Mouse (Mus musculus): ENCODE data around the gene Slc18a2. TPM values are rescaled to one million over a fixed set of nuclear protein-coding genes. Genes with fewer than 3 reads are reported as not detected.

The Slc18a2 gene
- polyA plus RNA-seq, 1 experiment from 2014 or later = 13.3 TPM

- Histone ChIP-seq H3K27ac (ENCODE audit: low read depth) (no peak overlapping the region), H3K9me3 (ENCODE audit: control insufficient read depth, low read length) (no peaks in the 10 kb centered on the region), H3K4me2 (ENCODE audit: low read length) (no peak overlapping the region), H3K4me3 (ENCODE audit: low read depth, low read length) (no peak overlapping the region), H3K9ac (ENCODE audit: low read length) (no peak overlapping the region), H3K27me3 (replicated peaks; ENCODE audit: control insufficient read depth, insufficient read depth, low read length) (peaks cover 9% of the 10 kb centered on the region; the same call in 1 of the 2 replicates), H3K36me3 (ENCODE audit: control insufficient read depth, insufficient read depth, low read length) (no peaks in the 10 kb centered on the region), H3K4me1 (replicated peaks; ENCODE audit: control insufficient read depth, insufficient read depth, low read length) (peaks cover 9% of the 10 kb centered on the region)
- DNase-seq (ENCODE audit: low spot score) = no peak
- WGBS = 84% methylated on average over 9 of the region's 9 CpGs
- ATAC-seq (replicated peaks; ENCODE audit: low FRiP score, low TSS enrichment, low read depth) = no peak
Observed at GRCm38 (mm10) chr19:59263171-59263570, 2.5 kb downstream of the Slc18a2 start.

DNA sequence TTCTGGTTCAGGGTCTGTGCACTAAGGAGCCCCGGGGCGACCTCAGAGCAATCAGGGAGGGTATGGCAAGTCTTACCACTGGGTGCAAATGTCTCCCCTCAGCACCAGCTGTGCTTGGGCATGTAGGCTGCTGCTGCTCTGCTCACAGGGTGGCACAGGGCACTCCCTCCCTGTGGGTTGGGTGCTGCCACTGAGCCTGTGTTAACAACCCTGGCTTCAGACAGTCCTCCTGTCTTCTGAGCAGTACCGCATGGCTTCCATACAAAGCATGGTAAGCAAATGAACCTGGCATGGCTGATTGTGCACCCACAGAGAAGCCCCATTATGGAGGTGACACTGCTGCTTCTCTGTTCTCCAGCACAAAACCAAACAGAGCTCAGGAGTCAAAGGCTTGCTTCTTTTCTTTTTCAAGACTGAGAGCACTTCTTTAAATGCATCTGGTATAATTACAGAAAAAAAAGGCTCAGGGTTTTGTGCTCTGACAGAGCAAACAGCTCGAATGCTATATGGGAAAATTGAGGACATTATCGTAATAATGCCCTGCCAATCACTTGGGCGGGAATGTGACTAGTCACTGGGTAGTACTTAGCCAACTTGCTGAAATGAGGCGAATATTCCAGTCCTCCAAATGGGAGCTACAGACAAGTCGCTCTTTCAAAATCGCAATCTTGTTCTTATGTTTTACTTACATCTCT lies 4.3 kb downstream of the Slc18a2 start:
- ATAC-seq (replicated peaks; ENCODE audit: low FRiP score, low TSS enrichment, low read depth) (no peak), DNase-seq (ENCODE audit: low spot score) (no peak)
- H3K9ac ChIP-seq (ENCODE audit: low read length) = no peak overlapping the region
- no peak overlapping the region for H3K4me2 ChIP-seq (ENCODE audit: low read length)
- H3K27me3 ChIP-seq (replicated peaks; ENCODE audit: control insufficient read depth, insufficient read depth, low read length) = peaks cover 9% of the 10 kb centered on the region; the same call in 1 of the 2 replicates
- 79% methylated on average over 9 of the region's 9 CpGs for WGBS
- H3K36me3 ChIP-seq (ENCODE audit: control insufficient read depth, insufficient read depth, low read length) = no peaks in the 10 kb centered on the region
- H3K27ac ChIP-seq (ENCODE audit: low read depth) = no peak overlapping the region
- no peak overlapping the region for H3K4me3 ChIP-seq (ENCODE audit: low read depth, low read length)
- no peaks in the 10 kb centered on the region for H3K9me3 ChIP-seq (ENCODE audit: control insufficient read depth, low read length)
- peaks cover 9% of the 10 kb centered on the region for H3K4me1 ChIP-seq (replicated peaks; ENCODE audit: control insufficient read depth, insufficient read depth, low read length)

DNA sequence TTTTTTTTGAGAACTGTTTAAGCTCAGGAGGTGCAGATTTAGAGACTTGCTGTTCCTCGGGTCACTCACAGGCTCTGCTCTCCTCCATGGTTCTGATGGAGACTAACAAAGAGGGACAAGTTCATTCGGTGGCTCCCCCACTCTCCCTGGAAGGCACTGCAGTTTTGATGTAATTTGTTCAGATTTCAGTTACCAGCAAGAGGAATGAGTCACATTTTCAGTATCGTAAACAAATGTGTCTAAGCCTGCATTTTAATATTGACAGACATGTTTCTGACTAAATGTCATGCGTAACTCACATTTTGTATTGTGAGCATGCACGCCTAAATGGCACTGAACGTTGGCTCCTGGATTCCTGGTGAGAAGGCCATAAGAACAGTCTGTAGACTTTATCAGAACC lies 5.2 kb downstream of the Slc18a2 start:
- DNase-seq (ENCODE audit: low spot score) = no peak
- Histone ChIP-seq H3K27ac (ENCODE audit: low read depth) (no peak overlapping the region), H3K27me3 (replicated peaks; ENCODE audit: control insufficient read depth, insufficient read depth, low read length) (peaks cover 9% of the 10 kb centered on the region; the same call in 1 of the 2 replicates), H3K4me1 (replicated peaks; ENCODE audit: control insufficient read depth, insufficient read depth, low read length) (peaks cover 3% of the 10 kb centered on the region; the same call in 1 of the 2 replicates), H3K9me3 (ENCODE audit: control insufficient read depth, low read length) (no peaks in the 10 kb centered on the region), H3K36me3 (ENCODE audit: control insufficient read depth, insufficient read depth, low read length) (no peaks in the 10 kb centered on the region), H3K4me3 (ENCODE audit: low read depth, low read length) (no peak overlapping the region), H3K9ac (ENCODE audit: low read length) (no peak overlapping the region), H3K4me2 (ENCODE audit: low read length) (no peak overlapping the region)
- no peak for ATAC-seq (replicated peaks; ENCODE audit: low FRiP score, low TSS enrichment, low read depth)
- WGBS = 70% methylated on average over 6 of the region's 6 CpGs

GRCm38 (mm10) chr19:59267417-59267963 lies 6.8 kb downstream of the Slc18a2 start:
- no peaks in the 10 kb centered on the region for H3K36me3 ChIP-seq (ENCODE audit: control insufficient read depth, insufficient read depth, low read length)
- 0 out of 2 replicates have a peak, but pooled peaks cover 3% of the 10 kb centered on the region for H3K4me1 ChIP-seq (replicated peaks; ENCODE audit: control insufficient read depth, insufficient read depth, low read length)
- H3K9me3 ChIP-seq (ENCODE audit: control insufficient read depth, low read length) = no peaks in the 10 kb centered on the region
- no peak overlapping the region for H3K4me2 ChIP-seq (ENCODE audit: low read length)
- no peaks in the 10 kb centered on the region; the same call in 1 of the 2 replicates for H3K27me3 ChIP-seq (replicated peaks; ENCODE audit: control insufficient read depth, insufficient read depth, low read length)
- ATAC-seq (replicated peaks; ENCODE audit: low FRiP score, low TSS enrichment, low read depth) (peak; percentile 60; the same call in 1 of the 2 replicates), DNase-seq (ENCODE audit: low spot score) (peak; percentile 66)
- 16% methylated on average over 5 of the region's 5 CpGs for WGBS
- H3K27ac ChIP-seq (ENCODE audit: low read depth) = peak overlapping the region; percentile 66
- no peak overlapping the region for H3K4me3 ChIP-seq (ENCODE audit: low read depth, low read length)
- no peak overlapping the region for H3K9ac ChIP-seq (ENCODE audit: low read length)

GRCm38 (mm10) chr19:59273190-59273589 lies 12.5 kb downstream of the Slc18a2 start:
- DNase-seq (ENCODE audit: low spot score) (no peak), ATAC-seq (replicated peaks; ENCODE audit: low FRiP score, low TSS enrichment, low read depth) (no peak)
- Histone ChIP-seq H3K4me3 (ENCODE audit: low read depth, low read length) (no peak overlapping the region), H3K9ac (ENCODE audit: low read length) (no peak overlapping the region), H3K4me2 (ENCODE audit: low read length) (no peak overlapping the region), H3K36me3 (ENCODE audit: control insufficient read depth, insufficient read depth, low read length) (no peaks in the 10 kb centered on the region), H3K27ac (ENCODE audit: low read depth) (no peak overlapping the region), H3K27me3 (replicated peaks; ENCODE audit: control insufficient read depth, insufficient read depth, low read length) (no peaks in the 10 kb centered on the region), H3K4me1 (replicated peaks; ENCODE audit: control insufficient read depth, insufficient read depth, low read length) (no peaks in the 10 kb centered on the region), H3K9me3 (ENCODE audit: control insufficient read depth, low read length) (no peaks in the 10 kb centered on the region)
- 85% methylated on average over 7 of the region's 7 CpGs for WGBS

DNA sequence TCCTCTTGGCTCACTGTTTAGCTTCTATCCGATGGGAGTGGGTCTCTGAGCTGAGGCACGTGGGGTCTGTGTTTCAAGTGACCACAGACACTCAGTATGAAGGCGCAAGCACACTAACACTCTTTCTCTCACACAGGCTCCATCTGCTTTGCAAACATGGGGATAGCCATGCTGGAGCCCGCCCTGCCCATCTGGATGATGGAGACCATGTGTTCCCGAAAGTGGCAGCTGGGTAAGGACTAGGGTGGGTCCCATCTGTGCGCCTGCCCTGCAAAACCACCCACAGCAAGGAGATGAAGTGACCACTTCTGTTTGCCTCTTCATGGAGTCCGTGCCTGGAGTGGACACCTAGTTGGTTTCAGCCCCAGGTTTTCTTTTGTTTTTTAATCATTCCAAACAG lies 15.7 kb downstream of the Slc18a2 start:
- H3K27me3 ChIP-seq (replicated peaks; ENCODE audit: control insufficient read depth, insufficient read depth, low read length) = no peaks in the 10 kb centered on the region
- ATAC-seq (replicated peaks; ENCODE audit: low FRiP score, low TSS enrichment, low read depth) (no peak), DNase-seq (ENCODE audit: low spot score) (peak; percentile 50)
- 82% methylated on average over 7 of the region's 7 CpGs for WGBS
- H3K4me2 ChIP-seq (ENCODE audit: low read length) = no peak overlapping the region
- H3K4me1 ChIP-seq (replicated peaks; ENCODE audit: control insufficient read depth, insufficient read depth, low read length) = no peaks in the 10 kb centered on the region
- H3K27ac ChIP-seq (ENCODE audit: low read depth) = no peak overlapping the region
- H3K36me3 ChIP-seq (ENCODE audit: control insufficient read depth, insufficient read depth, low read length) = no peaks in the 10 kb centered on the region
- H3K9ac ChIP-seq (ENCODE audit: low read length) = no peak overlapping the region
- H3K9me3 ChIP-seq (ENCODE audit: control insufficient read depth, low read length) = peaks cover 7% of the 10 kb centered on the region; the same call in 1 of the 2 replicates
- H3K4me3 ChIP-seq (ENCODE audit: low read depth, low read length) = no peak overlapping the region

DNA sequence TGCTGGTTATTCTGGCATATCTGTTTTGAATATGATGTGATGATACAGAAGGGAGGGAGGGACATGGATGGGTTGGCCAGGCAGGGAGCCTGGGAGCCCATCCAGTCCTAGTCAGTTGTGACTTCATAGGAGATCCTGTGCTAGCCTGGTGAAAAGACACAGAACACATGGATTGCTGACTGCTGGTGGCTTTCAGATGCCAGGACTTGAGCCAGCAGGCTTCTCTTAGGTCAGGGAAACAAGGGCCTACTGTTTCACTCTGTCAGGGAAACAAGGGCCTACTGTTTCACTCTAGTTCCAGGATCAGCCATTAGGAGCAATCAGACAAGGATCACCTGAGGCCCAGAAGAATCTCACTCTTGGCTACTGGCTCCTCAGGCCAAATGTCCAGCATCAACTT lies 20.1 kb downstream of the Slc18a2 start:
- no peaks in the 10 kb centered on the region for H3K36me3 ChIP-seq (ENCODE audit: control insufficient read depth, insufficient read depth, low read length)
- no peaks in the 10 kb centered on the region for H3K27me3 ChIP-seq (replicated peaks; ENCODE audit: control insufficient read depth, insufficient read depth, low read length)
- H3K9ac ChIP-seq (ENCODE audit: low read length) = no peak overlapping the region
- no peak for ATAC-seq (replicated peaks; ENCODE audit: low FRiP score, low TSS enrichment, low read depth)
- H3K4me1 ChIP-seq (replicated peaks; ENCODE audit: control insufficient read depth, insufficient read depth, low read length) = no peaks in the 10 kb centered on the region
- H3K4me3 ChIP-seq (ENCODE audit: low read depth, low read length) = no peak overlapping the region
- no peak overlapping the region for H3K4me2 ChIP-seq (ENCODE audit: low read length)
- peaks cover 7% of the 10 kb centered on the region; the same call in 1 of the 2 replicates for H3K9me3 ChIP-seq (ENCODE audit: control insufficient read depth, low read length)
- peak; percentile 50 for DNase-seq (ENCODE audit: low spot score)
- no peak overlapping the region for H3K27ac ChIP-seq (ENCODE audit: low read depth)

- no peak overlapping the region for H3K4me2 ChIP-seq (ENCODE audit: low read length)
- no peak for ATAC-seq (replicated peaks; ENCODE audit: low FRiP score, low TSS enrichment, low read depth)
- H3K9ac ChIP-seq (ENCODE audit: low read length) = no peak overlapping the region
- H3K27ac ChIP-seq (ENCODE audit: low read depth) = no peak overlapping the region
- H3K36me3 ChIP-seq (ENCODE audit: control insufficient read depth, insufficient read depth, low read length) = no peaks in the 10 kb centered on the region
- DNase-seq (ENCODE audit: low spot score) = peak; percentile 46
- H3K9me3 ChIP-seq (ENCODE audit: control insufficient read depth, low read length) = peaks cover 7% of the 10 kb centered on the region; the same call in 1 of the 2 replicates
- no peak overlapping the region for H3K4me3 ChIP-seq (ENCODE audit: low read depth, low read length)
- 57% methylated on average over 3 of the region's 3 CpGs for WGBS
- H3K27me3 ChIP-seq (replicated peaks; ENCODE audit: control insufficient read depth, insufficient read depth, low read length) = no peaks in the 10 kb centered on the region
- H3K4me1 ChIP-seq (replicated peaks; ENCODE audit: control insufficient read depth, insufficient read depth, low read length) = no peaks in the 10 kb centered on the region
Observed at GRCm38 (mm10) chr19:59282001-59282400, 21.3 kb downstream of the Slc18a2 start.

GRCm38 (mm10) chr19:59289042-59289441 lies 28.3 kb downstream of the Slc18a2 start:
- H3K9me3 ChIP-seq (ENCODE audit: control insufficient read depth, low read length) = no peaks in the 10 kb centered on the region
- ATAC-seq (replicated peaks; ENCODE audit: low FRiP score, low TSS enrichment, low read depth) = no peak

More at GRCm38 (mm10) chr19:59289042-59289441, 28.3 kb downstream of the Slc18a2 start:
- H3K4me2 ChIP-seq (ENCODE audit: low read length) = no peak overlapping the region
- no peak overlapping the region for H3K4me3 ChIP-seq (ENCODE audit: low read depth, low read length)
- DNase-seq (ENCODE audit: low spot score) = no peak
- H3K36me3 ChIP-seq (ENCODE audit: control insufficient read depth, insufficient read depth, low read length) = no peaks in the 10 kb centered on the region
- H3K4me1 ChIP-seq (replicated peaks; ENCODE audit: control insufficient read depth, insufficient read depth, low read length) = no peaks in the 10 kb centered on the region
- no peak overlapping the region for H3K27ac ChIP-seq (ENCODE audit: low read depth)
- H3K27me3 ChIP-seq (replicated peaks; ENCODE audit: control insufficient read depth, insufficient read depth, low read length) = no peaks in the 10 kb centered on the region
- no peak overlapping the region for H3K9ac ChIP-seq (ENCODE audit: low read length)

All from intestine, embryonic 14.5 days (tissue).